Mouse (Mus musculus) ES-E14 (cell line): ENCODE measurements around the gene 5730455P16Rik. TPM values are rescaled to one million over a fixed set of nuclear protein-coding genes. Genes with fewer than 3 reads are reported as not detected.
"Not testable (repeated sequence)": the region's sequence is repeated elsewhere in the genome, so short reads cannot be mapped to it uniquely, and the experiment has no call there.

Experiments used
- DNase-seq: peaks from one replicate; pipeline ENCODE4 v3.0.0-alpha.2; 2013; ENCODE audit warnings: low read depth, low spot score
- H3K27ac ChIP-seq: 2 replicates; pipeline ENCODE4 v1.5.1; 2012; ENCODE audit warnings: low read depth, mild to moderate bottlenecking, low read length, moderate library complexity, mixed read lengths; ENCODE audit not compliant: poor library complexity, insufficient read depth, severe bottlenecking
- H3K36me3 ChIP-seq: 2 replicates; pipeline ENCODE4 v1.6.1; 2012; ENCODE audit warnings: mild to moderate bottlenecking, low read length, moderate library complexity, mixed read lengths; ENCODE audit not compliant: control insufficient read depth, poor library complexity, insufficient read depth, severe bottlenecking
- H3K4me1 ChIP-seq, 2 experiments: fragments of 150-350 bp in 1 of 2; sonication (generic) in 1 of 2; 2 replicates each; pipeline ENCODE4 v1.6.1; 2012; ENCODE audit warnings: low read length in 2 of 2, mild to moderate bottlenecking in 1 of 2, mixed read lengths in 1 of 2; ENCODE audit not compliant: control insufficient read depth in 2 of 2, insufficient read depth in 2 of 2, poor library complexity in 1 of 2
- H3K4me3 ChIP-seq, 2 experiments: fragments of 150-350 bp in 1 of 2; sonication (generic) in 1 of 2; 2 replicates each; pipeline ENCODE4 v1.5.1; 2012; ENCODE audit warnings: low read length in 2 of 2, low read depth in 1 of 2, mild to moderate bottlenecking in 1 of 2, mixed read lengths in 1 of 2; ENCODE audit not compliant: insufficient read depth in 1 of 2, poor library complexity in 1 of 2, severe bottlenecking in 1 of 2
- H3K9ac ChIP-seq: 2 replicates; pipeline ENCODE4 v1.6.1; 2012; ENCODE audit warnings: low read depth, mild to moderate bottlenecking, low read length, mixed read lengths; ENCODE audit not compliant: poor library complexity, insufficient read depth, severe bottlenecking
- H3K9me3 ChIP-seq: fragments of 150-350 bp; sonication (generic); 2 replicates; pipeline ENCODE4 v1.6.1; 2012; ENCODE audit warnings: low read depth, mild to moderate bottlenecking, low read length; ENCODE audit not compliant: control insufficient read depth, insufficient read depth
- CHD2 ChIP-seq: IDR thresholded peaks from 2 replicates; pipeline ENCODE4 v1.6.1; 2014; ENCODE audit warnings: mild to moderate bottlenecking, low read depth, low read length, inconsistent platforms
- HCFC1 ChIP-seq: IDR thresholded peaks from 2 replicates; pipeline ENCODE4 v1.6.1; 2012; ENCODE audit warnings: low read length, inconsistent platforms, borderline replicate concordance; ENCODE audit not compliant: insufficient read depth
- MAFK ChIP-seq: IDR thresholded peaks from 2 replicates; pipeline ENCODE4 v1.6.1; 2014; ENCODE audit warnings: mild to moderate bottlenecking, low read depth, low read length, inconsistent platforms; ENCODE audit not compliant: insufficient read depth
- ZC3H11A ChIP-seq: IDR thresholded peaks from 2 replicates; pipeline ENCODE4 v1.6.1; 2012; ENCODE audit warnings: low read depth, mild to moderate bottlenecking, inconsistent platforms, low read length, borderline replicate concordance
- ZNF384 ChIP-seq: IDR thresholded peaks from 2 replicates; pipeline ENCODE4 v1.6.1; 2012; ENCODE audit warnings: low read depth, low read length, inconsistent platforms
- in situ Hi-C, 2 experiments: fragments of 600-800 bp; cut with MboI; formaldehyde crosslinking; loops; one replicate each; pipeline ENCODE4 v1.15.1; 2025; ENCODE audit warnings: low sequenced_read_pairs in 2 of 2, inconsistent platforms in 1 of 2; ENCODE audit not compliant: unreplicated experiment in 2 of 2
- total RNA-seq: library from RNA; depleted of rRNA; stranded (reverse); fragments of 300-350 nt; gene quantifications from 2 replicates; pipeline ENCODE4 v1.2.3, GENCODE M21; 2012

The 5730455P16Rik gene
- total RNA-seq, 1 experiment = 11.5 TPM

- Histone ChIP-seq H3K9ac (peak within 1 kb of the TSS; percentile 100), H3K4me1 (peaks cover 2 to 3% of the 10 kb centered on the region in 2 experiments; a peak in 1 of 4 replicates), H3K9me3 (no peaks in the 10 kb centered on the region), H3K27ac (peak within 1 kb of the TSS; percentile 85), H3K4me3 (peak within 1 kb of the TSS; percentile 87 to 99), H3K36me3 (peaks cover 15% of the 10 kb centered on the region)
- in situ Hi-C loops = no loop called here
- DNase-seq = peak; percentile 95
- TF ChIP-seq HCFC1 = peak; percentile 64
- no peak for TF ChIP-seq CHD2
These were observed 5.3 kb upstream of the 5730455P16Rik start, which contains the start of gene Zfp207 for GRCm38 (mm10) chr11:80383019-80383625. Gene Zfp207 (plus strand): TSS chr11:80383279.

DNA sequence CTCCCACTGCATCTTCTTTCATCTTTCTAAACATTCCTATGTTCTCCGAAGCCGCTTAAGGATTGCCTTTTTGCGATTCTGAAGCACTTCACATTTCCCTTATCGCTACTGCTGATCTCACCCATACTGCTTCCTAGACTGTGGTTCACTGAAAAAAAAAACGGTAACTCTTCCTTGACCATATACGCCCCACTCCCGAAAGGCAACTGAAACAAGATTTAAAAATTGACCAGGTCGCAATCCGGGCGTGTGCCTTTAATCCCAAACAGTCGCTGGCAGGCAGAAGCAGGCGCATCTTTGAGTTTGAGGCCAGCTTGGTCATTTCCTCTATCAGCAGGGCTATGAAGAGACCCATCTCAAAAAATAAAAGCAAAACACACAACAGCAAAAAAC is 4.8 kb upstream of the 5730455P16Rik start:
- H3K27ac ChIP-seq = peak overlapping the region; percentile 54; the same call in 1 of the 2 replicates
- TF ChIP-seq MAFK (no peak), HCFC1 (no peak), CHD2 (no peak), ZC3H11A (no peak), ZNF384 (no peak)
- no peaks in the 10 kb centered on the region for H3K9me3 ChIP-seq
- H3K36me3 ChIP-seq = peaks cover 13% of the 10 kb centered on the region
- no peak for DNase-seq
- peak overlapping the region; percentile 93 for H3K9ac ChIP-seq
- in situ Hi-C loops = no loop called here
- peak overlapping the region; percentile 87 to 99 for H3K4me3 ChIP-seq
- peaks cover 2 to 3% of the 10 kb centered on the region in 2 experiments; a peak in 1 of 4 replicates for H3K4me1 ChIP-seq

- H3K4me3 ChIP-seq, DNase-seq, H3K4me1 ChIP-seq, H3K9ac ChIP-seq, H3K36me3 ChIP-seq, in situ Hi-C loops, H3K27ac ChIP-seq, H3K9me3 ChIP-seq: not testable (repeated sequence)
These were observed 1.4 kb upstream of the 5730455P16Rik start for GRCm38 (mm10) chr11:80379184-80379583.

- Histone ChIP-seq H3K4me3 (peak overlapping the region in 1 of 2 experiments; percentile 98; a peak in 3 of 4 replicates), H3K9ac (peak overlapping the region; percentile 32; the same call in 1 of the 2 replicates)
- H3K36me3 ChIP-seq, in situ Hi-C loops, DNase-seq, H3K9me3 ChIP-seq, H3K27ac ChIP-seq, H3K4me1 ChIP-seq: not testable (repeated sequence)
These were observed 726 bp upstream of the 5730455P16Rik start for GRCm38 (mm10) chr11:80378452-80379068.

- in situ Hi-C loops = no loop called here
- Histone ChIP-seq H3K9me3 (no peaks in the 10 kb centered on the region), H3K27ac (no peak overlapping the region), H3K36me3 (no peaks in the 10 kb centered on the region), H3K4me3 (no peak overlapping the region; a peak in 1 of 4 replicates), H3K4me1 (peaks cover 0 to 2% of the 10 kb centered on the region in 2 experiments; a peak in 1 of 4 replicates), H3K9ac (no peak overlapping the region; the same call in 1 of the 2 replicates)
- no peak for DNase-seq
- TF ChIP-seq CHD2 (no peak), ZC3H11A (no peak), ZNF384 (no peak), HCFC1 (no peak), MAFK (no peak)
These were observed 1.2 kb downstream of the 5730455P16Rik start for GRCm38 (mm10) chr11:80376651-80377050.
